Comparison of ENCODE assay signal across 9 mouse cellular contexts in genomic region chr9:54547536-54547935, GRCm38 (mm10). TPM values are rescaled to one million over a fixed set of nuclear protein-coding genes. Genes with fewer than 3 reads are reported as not detected.
DNase-seq lines count a peak whose midpoint lies in the region; ATAC-seq lines count a peak whose summit lies in the region.
"Had no signal": no experiment of that assay in that cellular context is flagged by ENCODE, and none has a peak within 500 bp of the region (broad histone marks: within the 10 kb centered on the region; RNA-seq: fewer than 3 reads in every experiment).

No protein-coding gene starts in this region.

- H3K36me3 ChIP-seq in midbrain, embryonic 10.5 days: no peaks in the 10 kb centered on the region
- H3K36me3 ChIP-seq in midbrain, embryonic 15.5 days (replicated peaks): no peaks in the 10 kb centered on the region

- no peaks in the 10 kb centered on the region for H3K4me1 ChIP-seq in midbrain, embryonic 10.5 days
- no peaks in the 10 kb centered on the region for H3K4me1 ChIP-seq in midbrain, embryonic 15.5 days

- H3K9ac ChIP-seq in midbrain, embryonic 15.5 days: no peak overlapping the region

- no peaks in the 10 kb centered on the region for H3K27me3 ChIP-seq in midbrain, embryonic 10.5 days (ENCODE audit: low read depth, poor library complexity, severe bottlenecking)
- H3K27me3 ChIP-seq in midbrain, embryonic 15.5 days (replicated peaks): no peaks in the 10 kb centered on the region

- H3K4me2 ChIP-seq in midbrain, embryonic 15.5 days: no peak overlapping the region

- no peak overlapping the region for H3K4me3 ChIP-seq in midbrain, embryonic 10.5 days
- H3K4me3 ChIP-seq in midbrain, embryonic 15.5 days: no peak overlapping the region

- peak; percentile 61 for DNase-seq in midbrain, embryonic 10.5 days (ENCODE audit: low spot score)
- DNase-seq in Muller cell, postnatal 12 days (ENCODE audit: inconsistent ontology term): peak; percentile 14
- DNase-seq in cerebellum, adult 8-10 months: peak; percentile 69
- peak; percentile 67 for DNase-seq in gastrocnemius, postnatal 10 days
- peak; percentile 75 to 79 for DNase-seq in kidney, postnatal 4 days
- peak; percentile 30 for DNase-seq in thymus, postnatal 25 days

- H3K9me3 ChIP-seq in midbrain, embryonic 10.5 days (replicated peaks): no peaks in the 10 kb centered on the region
- H3K9me3 ChIP-seq in midbrain, embryonic 15.5 days: no peaks in the 10 kb centered on the region

- 20% methylated on average over 5 of the region's 5 CpGs for WGBS in midbrain, embryonic 10.5 days
- WGBS in midbrain, embryonic 15.5 days: 18% methylated on average over 5 of the region's 5 CpGs

- no peak for ATAC-seq in midbrain, embryonic 15.5 days (replicated peaks)
- 0 out of 2 replicates have a peak, but pooled peaks have one; percentile 52 for ATAC-seq in monocyte, adult 5-6 weeks (replicated peaks; ENCODE audit: insufficient number of reproducible peaks, low FRiP score, low TSS enrichment, poor library complexity, severe bottlenecking)

- no peak overlapping the region for H3K27ac ChIP-seq in midbrain, embryonic 10.5 days (replicated peaks)
- H3K27ac ChIP-seq in midbrain, embryonic 15.5 days: no peak overlapping the region
- H3K27ac ChIP-seq: macrophage had no signal

RNA-seq across cellular contexts. Expression of gene Sh2d7, which starts 8.8 kb away (rescaled TPM):
- polyA plus RNA-seq in midbrain, embryonic 10.5 days (2016; fragmentation: Nextera tagmentation; extraction: Ambion mirVana): not detected in 2 replicates
- not detected in 2 replicates for polyA plus RNA-seq in midbrain, embryonic 15.5 days (2015; fragmentation: Nextera tagmentation; extraction: Ambion mirVana)
- total RNA-seq in gastrocnemius, postnatal 10 days (2021): not detected
- total RNA-seq in monocyte, adult 5-6 weeks (2017): 2.4 TPM in 1 of 3 replicates, not detected in the others
- polyA plus RNA-seq: macrophage had no signal

RNA-seq across cellular contexts. Expression of gene Cib2, which starts 12.5 kb away (rescaled TPM):
- 9.9 and 12.7 TPM in 2 replicates for polyA plus RNA-seq in midbrain, embryonic 10.5 days (2016; fragmentation: Nextera tagmentation; extraction: Ambion mirVana)
- polyA plus RNA-seq in midbrain, embryonic 15.5 days (2015; fragmentation: Nextera tagmentation; extraction: Ambion mirVana): 43.2 and 44.6 TPM in 2 replicates
- total RNA-seq in gastrocnemius, postnatal 10 days (2021): 10 to 100 TPM; 23.6 to 23.9 TPM
- 0.39 to 2.2 TPM (median 2.2 TPM) in 3 replicates for total RNA-seq in monocyte, adult 5-6 weeks (2017)

RNA-seq across cellular contexts. Expression of gene Idh3a, which starts 38.6 kb away (rescaled TPM):
- polyA plus RNA-seq in midbrain, embryonic 10.5 days (2016; fragmentation: Nextera tagmentation; extraction: Ambion mirVana): 113 and 124 TPM in 2 replicates
- polyA plus RNA-seq in midbrain, embryonic 15.5 days (2015; fragmentation: Nextera tagmentation; extraction: Ambion mirVana): 132 and 136 TPM in 2 replicates
- 100 to 1,000 TPM; 320 to 400 TPM for total RNA-seq in gastrocnemius, postnatal 10 days (2021)
- 26.1 to 29.5 TPM (median 26.3 TPM) in 3 replicates for total RNA-seq in monocyte, adult 5-6 weeks (2017)

RNA-seq across cellular contexts. Expression of gene Dmxl2, which starts 46.1 kb away (rescaled TPM):
- polyA plus RNA-seq in midbrain, embryonic 10.5 days (2016; fragmentation: Nextera tagmentation; extraction: Ambion mirVana): 8.6 and 9.0 TPM in 2 replicates
- polyA plus RNA-seq in midbrain, embryonic 15.5 days (2015; fragmentation: Nextera tagmentation; extraction: Ambion mirVana): 57.0 and 63.2 TPM in 2 replicates
- total RNA-seq in gastrocnemius, postnatal 10 days (2021): 1 to 10 TPM; 5.5 to 7.0 TPM
- 2.8 to 15.1 TPM (median 12.4 TPM) in 3 replicates for total RNA-seq in monocyte, adult 5-6 weeks (2017)

Comparison
In these comparisons a context has a peak if more than half of its experiments do, and no peak if none do; other contexts are left out.
1. DNase-seq: peak in every context shown above with its lines; median percentile 77 in kidney, postnatal 4 days; 69 in cerebellum, adult 8-10 months; 67 in gastrocnemius, postnatal 10 days; 61 in midbrain, embryonic 10.5 days; 30 in thymus, postnatal 25 days; 14 in Muller cell, postnatal 12 days.
2. RNA of gene Idh3a, which starts 38.6 kb away (total RNA-seq): 320 to 400 TPM in gastrocnemius, postnatal 10 days; 26.1 to 29.5 TPM in monocyte, adult 5-6 weeks; every median in the first group is over 10 times any median in the second.